Mouse (Mus musculus) heart, postnatal 10 days (tissue): ENCODE measurements around the gene Exoc6. TPM values are rescaled to one million over a fixed set of nuclear protein-coding genes. Genes with fewer than 3 reads are reported as not detected.

ENCODE experiments used
- DNase-seq, 2 experiments: peaks; one replicate each; pipeline ENCODE4 v3.0.0; 2021
- intact Hi-C: fragments of 180-260 bp; cut with DNase I; formaldehyde crosslinking; loops from one replicate; pipeline ENCODE4 v1.15.1; 2025
- total RNA-seq, 2 experiments: library from RNA; stranded (reverse); gene quantifications; 2 replicates each; pipeline ENCODE4 v1.2.3; 2021

The Exoc6 gene
- total RNA-seq, 2 experiments from 2014 or later: 28.0 to 29.4 TPM

DNA sequence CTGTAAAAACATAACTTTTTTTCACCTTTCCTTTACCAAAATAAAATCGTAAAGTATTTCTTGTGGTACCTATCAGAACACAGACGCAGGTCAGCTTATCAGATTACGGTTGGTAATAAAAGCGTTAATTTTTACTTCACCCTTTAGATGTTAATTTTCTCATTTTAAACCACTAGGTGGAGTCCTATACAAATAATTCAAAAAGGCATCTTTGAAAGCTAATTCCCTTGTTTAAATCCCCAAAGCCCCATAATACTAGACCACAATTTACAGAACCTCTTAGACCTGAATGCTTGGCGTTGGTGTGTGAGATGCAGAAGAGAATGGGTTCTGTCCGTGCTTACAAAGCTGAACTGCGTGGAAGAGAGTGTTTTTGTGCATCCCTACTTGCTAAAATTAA, 15.6 kb downstream of the Exoc6 start:
- intact Hi-C loops: loop anchor here (5.0 to 10.0 kb wide), 2 partner anchors 319 to 371 kb away; no protein-coding TSS in a partner anchor
- no peak for DNase-seq

GRCm38 (mm10) chr19:37569186-37569754, 19.1 kb downstream of the Exoc6 start:
- intact Hi-C loops: loop anchor here (5.0 to 10.0 kb wide), 2 partner anchors 316 to 368 kb away; no protein-coding TSS in a partner anchor

DNA sequence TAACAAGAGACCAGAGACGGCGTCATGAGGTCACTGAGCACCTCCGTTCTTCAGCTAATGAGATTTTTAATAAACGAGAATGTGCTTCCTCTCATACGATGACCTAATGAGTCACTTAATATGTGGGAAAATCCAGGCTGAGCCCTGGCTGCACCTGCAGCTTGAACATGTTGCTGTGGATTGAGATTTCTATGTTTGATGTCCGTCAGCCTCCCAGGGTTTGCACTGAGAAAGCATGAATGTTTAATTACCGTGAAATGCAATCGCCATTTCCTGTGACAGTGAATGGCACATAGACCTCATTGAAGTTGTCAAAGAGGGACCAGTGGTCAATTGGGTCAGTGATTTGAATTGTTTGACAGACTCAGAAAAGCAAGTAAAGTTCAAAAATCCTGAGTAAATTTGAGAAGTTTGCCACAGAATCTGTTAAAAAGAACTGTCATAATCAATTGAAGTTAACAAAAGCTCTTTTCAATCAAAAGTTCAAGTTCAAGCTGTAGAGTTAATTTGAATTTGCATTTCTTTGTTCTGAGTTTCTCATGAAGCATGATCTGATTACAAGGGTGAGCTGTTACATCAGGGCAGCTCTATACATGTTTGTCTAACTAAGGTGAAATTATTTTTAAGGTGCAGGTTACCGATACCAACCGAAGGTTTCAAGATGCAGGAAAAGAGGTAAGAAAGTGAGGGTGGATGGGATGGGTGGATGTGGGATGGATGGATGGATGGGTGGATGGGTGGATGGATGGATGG, 20.9 kb downstream of the Exoc6 start:
- DNase-seq: no peak
- intact Hi-C loops: no loop called here

More at GRCm38 (mm10) chr19:37569186-37569754, 19.1 kb downstream of the Exoc6 start:
- no peak for DNase-seq

- intact Hi-C loops: no loop called here
Measured at GRCm38 (mm10) chr19:37574802-37575201, 24.6 kb downstream of the Exoc6 start.

DNA sequence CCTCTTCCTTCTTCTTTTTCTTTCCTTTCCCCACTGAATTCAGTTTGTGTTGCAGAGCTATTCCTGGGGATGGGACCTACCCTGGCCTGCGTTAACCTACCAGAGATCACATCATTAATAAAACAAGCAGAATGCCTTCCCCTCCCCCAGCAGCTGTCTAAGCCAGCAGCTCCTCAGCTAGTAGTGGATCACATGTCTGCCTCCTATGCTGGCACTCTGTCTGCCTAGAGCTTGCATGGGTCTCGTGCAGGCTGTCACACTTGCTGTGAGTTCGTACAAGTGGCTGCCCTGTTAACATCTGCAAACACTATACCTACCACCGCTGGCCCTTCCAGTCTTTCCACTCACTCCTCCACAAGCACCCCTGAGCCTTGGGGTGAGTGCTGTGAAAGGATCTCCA, 29.4 kb downstream of the Exoc6 start:
- intact Hi-C loops: no loop called here
- DNase-seq: peak in 1 of 2 experiments; percentile 34

More at GRCm38 (mm10) chr19:37574802-37575201, 24.6 kb downstream of the Exoc6 start:
- no peak for DNase-seq

GRCm38 (mm10) chr19:37580438-37580837, 30.2 kb downstream of the Exoc6 start:
- DNase-seq: no peak
- intact Hi-C loops: no loop called here

DNA sequence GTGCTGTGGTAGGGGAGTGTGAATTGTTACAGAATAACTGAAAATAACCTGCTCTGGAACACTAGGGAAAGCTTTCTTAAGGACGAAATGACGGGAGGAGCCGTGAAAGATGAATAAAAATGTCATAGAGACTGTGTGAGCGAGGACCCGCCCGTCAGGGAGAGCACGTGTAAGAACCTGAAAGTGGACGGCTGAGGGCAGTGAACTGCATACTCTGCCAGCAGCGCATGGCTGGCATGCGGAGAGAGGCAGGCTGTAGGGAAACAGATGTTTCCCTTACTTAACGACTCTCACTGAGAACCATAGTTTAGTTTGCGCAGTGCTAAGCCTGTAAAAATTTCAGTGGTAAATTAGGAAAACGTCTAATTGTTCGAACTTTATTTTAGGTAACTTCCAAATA, 35.0 kb downstream of the Exoc6 start:
- intact Hi-C loops: no loop called here

GRCm38 (mm10) chr19:37585684-37586083, 35.5 kb downstream of the Exoc6 start:
- intact Hi-C loops: no loop called here
- DNase-seq: no peak

More for the DNA sequence above, 35.0 kb downstream of the Exoc6 start:
- no peak for DNase-seq

DNA sequence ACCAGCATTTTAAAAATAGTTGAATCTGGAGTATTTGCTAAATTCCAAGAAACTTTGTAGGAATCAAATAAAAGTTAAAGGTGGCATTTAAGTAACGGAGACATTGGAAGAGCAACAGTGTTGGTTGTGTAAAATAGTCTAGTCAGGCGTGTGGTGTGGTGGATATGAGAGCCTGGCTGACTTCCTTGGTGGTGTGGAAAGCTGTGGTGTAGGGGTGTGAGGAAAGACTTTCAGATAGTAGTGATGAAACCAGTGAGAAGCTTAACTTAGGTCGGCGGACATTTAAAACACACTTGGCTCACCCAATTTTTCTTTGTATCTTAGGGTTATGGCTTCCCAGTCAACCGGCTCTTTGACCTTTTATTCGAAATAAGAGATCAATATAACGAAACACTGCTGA, 40.3 kb downstream of the Exoc6 start:
- DNase-seq: no peak
- intact Hi-C loops: no loop called here

DNA sequence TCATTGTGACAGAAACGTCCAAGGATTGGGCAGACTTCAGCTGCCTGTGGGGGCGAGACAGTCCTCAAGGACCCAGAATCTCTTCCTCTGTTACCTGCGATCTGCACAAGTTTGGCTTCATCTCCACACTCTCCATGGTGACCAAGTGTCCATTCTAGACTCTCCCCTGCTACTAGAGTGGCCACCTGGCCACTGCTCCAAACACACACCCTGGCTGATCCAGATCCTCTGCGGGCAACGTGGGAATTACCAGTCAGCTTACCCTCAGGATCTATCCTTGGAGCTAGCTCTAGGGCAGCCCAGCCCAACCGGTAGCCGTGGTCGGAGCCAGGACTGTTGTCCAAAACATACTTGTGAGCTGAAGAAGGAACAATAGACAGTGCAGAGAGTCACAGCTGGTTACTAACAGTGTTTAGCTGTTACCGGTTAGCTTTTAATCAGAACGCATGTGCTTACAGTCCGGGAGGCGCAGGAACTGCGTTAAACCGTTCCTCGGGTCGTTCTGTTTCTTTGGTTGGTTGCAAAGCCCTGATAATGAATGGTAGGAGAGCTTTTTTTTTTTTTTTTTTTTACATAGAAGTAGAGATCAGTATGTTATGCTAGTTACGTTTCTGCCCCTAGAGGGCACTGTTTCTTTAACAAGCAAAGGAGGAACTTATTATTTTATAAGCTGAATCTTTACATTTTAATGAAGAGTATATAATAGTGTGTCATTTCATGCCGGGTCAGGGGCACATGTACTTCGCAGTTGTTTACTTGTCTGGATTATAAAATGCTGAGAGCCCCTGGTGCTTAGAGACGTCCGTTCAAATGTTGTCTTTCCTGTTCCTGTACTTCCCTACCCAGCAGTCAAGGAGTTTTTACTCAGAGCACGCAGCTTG, 52.0 kb downstream of the Exoc6 start:
- intact Hi-C loops: loop anchor here (2.0 to 5.0 kb wide), 2 partner anchors 285 to 335 kb away; no protein-coding TSS in a partner anchor
- peak; percentile 49 to 66 for DNase-seq

DNA sequence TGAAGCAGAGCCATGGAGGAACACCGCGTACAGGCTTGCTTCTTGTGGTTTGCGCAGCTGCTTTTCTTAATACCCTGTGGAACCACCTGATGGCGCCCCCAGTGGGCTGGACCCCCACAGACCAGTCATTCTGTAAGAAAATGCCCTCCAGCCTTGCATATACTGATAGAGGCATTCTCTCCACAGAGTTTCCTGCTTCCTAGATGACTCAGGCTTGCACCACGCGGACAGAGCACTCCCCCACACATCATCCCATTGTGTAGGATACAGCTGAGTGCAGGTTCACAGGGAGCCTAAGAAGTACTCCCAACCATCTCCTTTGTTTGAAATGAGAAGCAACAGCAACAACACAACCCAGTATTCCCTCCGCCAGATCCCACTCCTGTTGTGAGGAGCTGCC, 59.8 kb downstream of the Exoc6 start:
- no peak for DNase-seq

GRCm38 (mm10) chr19:37612893-37613292, 62.7 kb downstream of the Exoc6 start:
- intact Hi-C loops: loop anchor here (5.0 kb wide), 1 partner anchor 89 kb away; no protein-coding TSS in a partner anchor
- no peak for DNase-seq

More for the DNA sequence above, 59.8 kb downstream of the Exoc6 start:
- intact Hi-C loops: loop anchor here (5.0 kb wide), 1 partner anchor 92 kb away; no protein-coding TSS in a partner anchor

GRCm38 (mm10) chr19:37615039-37615630, 64.9 kb downstream of the Exoc6 start:
- no peak for DNase-seq
- intact Hi-C loops: no loop called here

- DNase-seq: peak in 1 of 2 experiments; percentile 2
- intact Hi-C loops: no loop called here
Measured at GRCm38 (mm10) chr19:37647994-37648393, 97.8 kb downstream of the Exoc6 start.

GRCm38 (mm10) chr19:37650526-37650925, 100.3 kb downstream of the Exoc6 start:
- DNase-seq: no peak
- intact Hi-C loops: no loop called here

GRCm38 (mm10) chr19:37654012-37654411, 103.8 kb downstream of the Exoc6 start:
- intact Hi-C loops: no loop called here
- DNase-seq: no peak

- no peak for DNase-seq
- intact Hi-C loops: no loop called here
Measured at GRCm38 (mm10) chr19:37656441-37656840, 106.2 kb downstream of the Exoc6 start.

- no peak for DNase-seq
- intact Hi-C loops: no loop called here
Measured at GRCm38 (mm10) chr19:37665256-37665655, 115.0 kb downstream of the Exoc6 start.

GRCm38 (mm10) chr19:37667855-37668594, 117.8 kb downstream of the Exoc6 start:
- intact Hi-C loops: no loop called here
- no peak for DNase-seq

DNA sequence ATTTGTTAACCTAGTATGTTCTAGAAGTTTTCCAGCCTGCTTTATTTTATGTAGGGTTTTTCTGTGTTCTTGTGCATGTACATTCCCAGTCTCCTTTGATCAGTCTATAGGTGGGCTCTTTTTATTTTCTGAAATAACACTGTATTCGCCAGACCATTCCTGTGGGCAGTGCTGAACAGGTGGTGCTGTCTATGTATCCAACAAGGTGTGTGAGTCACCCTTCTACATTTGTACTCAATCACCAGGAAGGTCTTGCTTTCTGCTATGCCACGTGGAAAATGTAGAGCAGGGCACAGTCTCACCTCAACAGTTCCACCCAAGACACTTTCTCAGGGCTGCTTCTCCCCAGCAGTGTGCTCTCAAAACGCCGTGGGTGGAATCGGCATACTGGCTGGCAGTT, 118.4 kb downstream of the Exoc6 start:
- intact Hi-C loops: no loop called here
- DNase-seq: no peak
